Mouse (Mus musculus) embryonic facial prominence, embryonic 11.5 days (tissue): ENCODE results near the gene Slc5a3. TPM values are rescaled to one million over a fixed set of nuclear protein-coding genes. Genes with fewer than 3 reads are reported as not detected.

Experiments
- ATAC-seq: fragments of 200-750 bp; cut with Nextera tagmentation; replicated peaks from 2 replicates; pipeline ENCODE4 v1.8.0; 2017; ENCODE audit warnings: low read depth; ENCODE audit not compliant: insufficient number of reproducible peaks, low FRiP score, low TSS enrichment
- DNase-seq: peaks from one replicate; pipeline ENCODE4 v3.0.0-alpha.2; 2015; ENCODE audit warnings: low spot score
- H3K27ac ChIP-seq: fragments of 300-500 bp; sonication (generic); replicated peaks from 2 replicates; pipeline ENCODE4 v1.5.1; 2014; ENCODE audit warnings: mild to moderate bottlenecking, low read depth, low read length, control low read depth
- H3K27me3 ChIP-seq: fragments of 300-500 bp; sonication (generic); 2 replicates; pipeline ENCODE4 v1.6.1; 2014; ENCODE audit warnings: mild to moderate bottlenecking, low read length, moderate library complexity, mixed read lengths; ENCODE audit not compliant: control insufficient read depth, insufficient read depth
- H3K36me3 ChIP-seq: fragments of 300-500 bp; sonication (generic); replicated peaks from 2 replicates; pipeline ENCODE4 v1.6.1; 2014; ENCODE audit warnings: low read depth, mild to moderate bottlenecking, low read length, moderate library complexity, mixed read lengths; ENCODE audit not compliant: control insufficient read depth, insufficient read depth
- H3K4me1 ChIP-seq: fragments of 300-500 bp; sonication (generic); 2 replicates; pipeline ENCODE4 v1.6.1; 2014; ENCODE audit warnings: low read length, mixed read lengths; ENCODE audit not compliant: control insufficient read depth, insufficient read depth
- H3K4me2 ChIP-seq: fragments of 300-500 bp; sonication (generic); 2 replicates; pipeline ENCODE4 v1.6.1; 2014; ENCODE audit warnings: low read depth, mild to moderate bottlenecking, control low read depth, low read length, moderate library complexity
- H3K4me3 ChIP-seq: fragments of 300-500 bp; sonication (generic); 2 replicates; pipeline ENCODE4 v1.5.1; 2014; ENCODE audit warnings: low read depth, low read length, control low read depth
- H3K9ac ChIP-seq: fragments of 300-500 bp; sonication (generic); replicated peaks from 2 replicates; pipeline ENCODE4 v1.6.1; 2014; ENCODE audit warnings: mild to moderate bottlenecking, control low read depth, low read length
- H3K9me3 ChIP-seq: fragments of 300-500 bp; sonication (generic); replicated peaks from 2 replicates; pipeline ENCODE4 v1.6.1; 2016; ENCODE audit warnings: mild to moderate bottlenecking, low read length, inconsistent platforms, mixed read lengths; ENCODE audit not compliant: control insufficient read depth
- WGBS: fragments of 180-500 bp; shearing (Covaris S2); extraction: QIAGEN DNeasy Blood & Tissue Kit; methylation state at CpG from one replicate; pipeline ENCODE4 v1.1.7; 2014; 5-methylcytosine and 5-hydroxymethylcytosine counted together
- polyA plus RNA-seq: library from polyadenylated mRNA; unstranded; fragments of >200 nt; fragmentation: Nextera tagmentation; extraction: Ambion mirVana; gene quantifications from 2 replicates; pipeline ENCODE4 v1.2.1, GENCODE M21; 2014

The Slc5a3 gene
- polyA plus RNA-seq, 1 experiment from 2014 or later = 12.6 TPM

- H3K27me3 ChIP-seq = no peaks in the 10 kb centered on the region
- 5% methylated on average over 11 of the region's 11 CpGs for WGBS
- DNase-seq = no peak
These were observed 668 bp upstream of the Slc5a3 start for GRCm38 (mm10) chr16:92057456-92057851.

GRCm38 (mm10) chr16:92058644-92059620 is 810 bp downstream of the Slc5a3 start:
- peak overlapping the region; percentile 88 for H3K4me2 ChIP-seq
- no peaks in the 10 kb centered on the region for H3K4me1 ChIP-seq
- H3K36me3 ChIP-seq = no peaks in the 10 kb centered on the region; the same call in 1 of the 2 replicates
- peak; percentile 30 for DNase-seq
- peak; percentile 30 for ATAC-seq
- no peaks in the 10 kb centered on the region for H3K27me3 ChIP-seq
- no peak overlapping the region for H3K27ac ChIP-seq
- peak overlapping the region; percentile 96 for H3K4me3 ChIP-seq
- 1% methylated on average over 61 of the region's 63 CpGs for WGBS
- H3K9me3 ChIP-seq = no peaks in the 10 kb centered on the region; the same call in 1 of the 2 replicates
- peak overlapping the region; percentile 84 for H3K9ac ChIP-seq

More at GRCm38 (mm10) chr16:92057456-92057851, 668 bp upstream of the Slc5a3 start:
- Histone ChIP-seq H3K9me3 (no peaks in the 10 kb centered on the region; the same call in 1 of the 2 replicates), H3K9ac (peak overlapping the region; percentile 84), H3K27ac (no peak overlapping the region), H3K4me3 (peak overlapping the region; percentile 96), H3K36me3 (no peaks in the 10 kb centered on the region; the same call in 1 of the 2 replicates), H3K4me2 (peak overlapping the region; percentile 88), H3K4me1 (no peaks in the 10 kb centered on the region)
- peak; percentile 57 for ATAC-seq

GRCm38 (mm10) chr16:92060213-92060612 is 2.1 kb downstream of the Slc5a3 start:
- H3K27ac ChIP-seq = no peak overlapping the region; the same call in 1 of the 2 replicates
- no peaks in the 10 kb centered on the region for H3K9me3 ChIP-seq
- peak overlapping the region; percentile 7; the same call in 1 of the 2 replicates for H3K4me2 ChIP-seq
- 80% methylated on average over 3 of the region's 3 CpGs for WGBS
- H3K9ac ChIP-seq = peak overlapping the region; percentile 18; the same call in 1 of the 2 replicates
- no peaks in the 10 kb centered on the region for H3K4me1 ChIP-seq
- H3K36me3 ChIP-seq = no peaks in the 10 kb centered on the region; the same call in 1 of the 2 replicates
- H3K4me3 ChIP-seq = no peak overlapping the region
- ATAC-seq (no peak), DNase-seq (no peak)
- H3K27me3 ChIP-seq = no peaks in the 10 kb centered on the region

- no peak for ATAC-seq
These were observed 3.5 kb downstream of the Slc5a3 start for GRCm38 (mm10) chr16:92061586-92061985.

GRCm38 (mm10) chr16:92062832-92063231 is 4.7 kb downstream of the Slc5a3 start:
- no peak overlapping the region for H3K27ac ChIP-seq
- no peak overlapping the region for H3K9ac ChIP-seq
- 93% methylated on average over 1 of the region's 1 CpGs for WGBS
- no peak overlapping the region for H3K4me2 ChIP-seq
- no peaks in the 10 kb centered on the region for H3K4me1 ChIP-seq
- H3K36me3 ChIP-seq = no peaks in the 10 kb centered on the region; the same call in none of the 2 replicates
- H3K4me3 ChIP-seq = no peak overlapping the region
- H3K9me3 ChIP-seq = no peaks in the 10 kb centered on the region
- ATAC-seq (no peak), DNase-seq (no peak)
- H3K27me3 ChIP-seq = no peaks in the 10 kb centered on the region

More at GRCm38 (mm10) chr16:92061586-92061985, 3.5 kb downstream of the Slc5a3 start:
- Histone ChIP-seq H3K4me3 (no peak overlapping the region), H3K4me2 (no peak overlapping the region), H3K9me3 (no peaks in the 10 kb centered on the region), H3K9ac (no peak overlapping the region), H3K27me3 (no peaks in the 10 kb centered on the region), H3K36me3 (no peaks in the 10 kb centered on the region; the same call in 1 of the 2 replicates), H3K27ac (no peak overlapping the region), H3K4me1 (no peaks in the 10 kb centered on the region)
- DNase-seq = no peak
- 96% methylated on average over 7 of the region's 7 CpGs for WGBS

- H3K27ac ChIP-seq = no peak overlapping the region
- ATAC-seq (no peak), DNase-seq (no peak)
- 88% methylated on average over 2 of the region's 2 CpGs for WGBS
- no peaks in the 10 kb centered on the region; the same call in none of the 2 replicates for H3K36me3 ChIP-seq
- H3K27me3 ChIP-seq = no peaks in the 10 kb centered on the region
- H3K9me3 ChIP-seq = no peaks in the 10 kb centered on the region
- H3K4me3 ChIP-seq = no peak overlapping the region
- H3K4me2 ChIP-seq = no peak overlapping the region
- H3K9ac ChIP-seq = no peak overlapping the region
- H3K4me1 ChIP-seq = no peaks in the 10 kb centered on the region
These were observed 6.7 kb downstream of the Slc5a3 start for GRCm38 (mm10) chr16:92064801-92065200.

GRCm38 (mm10) chr16:92070338-92070737 is 12.2 kb downstream of the Slc5a3 start:
- Histone ChIP-seq H3K4me1 (no peaks in the 10 kb centered on the region), H3K27ac (no peak overlapping the region), H3K4me2 (no peak overlapping the region), H3K27me3 (no peaks in the 10 kb centered on the region), H3K9me3 (no peaks in the 10 kb centered on the region), H3K4me3 (no peak overlapping the region), H3K9ac (no peak overlapping the region), H3K36me3 (no peaks in the 10 kb centered on the region; the same call in 1 of the 2 replicates)
- ATAC-seq (no peak), DNase-seq (no peak)
- 93% methylated on average over 8 of the region's 8 CpGs for WGBS

- H3K4me3 ChIP-seq = no peak overlapping the region
- no peak for DNase-seq
- H3K4me2 ChIP-seq = no peak overlapping the region
- H3K9ac ChIP-seq = no peak overlapping the region
- WGBS = 94% methylated on average over 8 of the region's 8 CpGs
- H3K27me3 ChIP-seq = no peaks in the 10 kb centered on the region
- no peaks in the 10 kb centered on the region for H3K4me1 ChIP-seq
- peaks cover 2% of the 10 kb centered on the region for H3K36me3 ChIP-seq
- H3K27ac ChIP-seq = no peak overlapping the region
- no peak for ATAC-seq
- H3K9me3 ChIP-seq = no peaks in the 10 kb centered on the region
These were observed 18.7 kb downstream of the Slc5a3 start for GRCm38 (mm10) chr16:92076797-92077196.
